Mouse (Mus musculus) large intestine, adult 2 months (tissue): ENCODE data around the gene Gm49396. TPM values are rescaled to one million over a fixed set of nuclear protein-coding genes. Genes with fewer than 3 reads are reported as not detected.

Experiments used
- DNase-seq: peaks from one replicate; pipeline ENCODE4 v3.0.0-alpha.2; 2012; ENCODE audit warnings: low read depth, low spot score
- WGBS: fragments of 180-500 bp; shearing (Covaris S2); methylation state at CpG from one replicate; pipeline ENCODE4 v1.1.7; 2018; 5-methylcytosine and 5-hydroxymethylcytosine counted together
- polyA plus RNA-seq: library from polyadenylated mRNA; depleted of rRNA; stranded (reverse); fragments of >200 nt; gene quantifications from 2 replicates; pipeline ENCODE4 v1.2.3, GENCODE M21; 2012

Gene Gm49396
- polyA plus RNA-seq, 1 experiment, result 2.1 TPM

DNA sequence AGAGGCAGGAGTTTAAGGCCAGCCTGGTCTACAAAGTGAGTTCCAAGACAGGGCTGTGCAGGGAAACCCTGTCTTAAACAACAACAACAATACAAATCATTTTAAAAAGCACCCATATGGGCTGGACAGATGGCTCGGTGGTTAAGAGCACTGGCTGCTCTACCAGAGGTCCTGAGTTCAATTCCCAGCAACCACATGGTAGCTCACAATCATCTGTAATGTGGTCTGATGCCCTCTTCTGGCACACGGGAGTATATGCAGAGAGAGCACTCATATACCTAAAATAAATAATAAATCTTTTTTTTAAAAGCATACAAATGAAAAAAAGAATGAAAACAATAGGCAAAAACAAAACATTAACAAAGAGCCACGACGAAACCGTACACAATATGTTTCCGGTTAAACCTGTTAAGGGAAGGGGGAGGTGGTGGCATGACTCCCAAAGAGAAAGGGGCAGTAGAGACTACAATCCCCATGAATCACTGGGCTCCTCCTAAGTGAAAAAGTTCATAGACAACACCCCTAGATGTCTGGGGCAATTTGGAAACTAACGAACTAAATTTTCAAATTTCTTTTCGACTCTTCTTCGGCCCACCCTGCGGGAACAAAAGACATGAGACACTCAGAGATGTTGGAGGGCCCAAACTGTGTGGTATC lies 11.6 kb upstream of the Gm49396 start:
- 2% methylated on average over 10 of the region's 10 CpGs for WGBS
- DNase-seq, result no peak

DNA sequence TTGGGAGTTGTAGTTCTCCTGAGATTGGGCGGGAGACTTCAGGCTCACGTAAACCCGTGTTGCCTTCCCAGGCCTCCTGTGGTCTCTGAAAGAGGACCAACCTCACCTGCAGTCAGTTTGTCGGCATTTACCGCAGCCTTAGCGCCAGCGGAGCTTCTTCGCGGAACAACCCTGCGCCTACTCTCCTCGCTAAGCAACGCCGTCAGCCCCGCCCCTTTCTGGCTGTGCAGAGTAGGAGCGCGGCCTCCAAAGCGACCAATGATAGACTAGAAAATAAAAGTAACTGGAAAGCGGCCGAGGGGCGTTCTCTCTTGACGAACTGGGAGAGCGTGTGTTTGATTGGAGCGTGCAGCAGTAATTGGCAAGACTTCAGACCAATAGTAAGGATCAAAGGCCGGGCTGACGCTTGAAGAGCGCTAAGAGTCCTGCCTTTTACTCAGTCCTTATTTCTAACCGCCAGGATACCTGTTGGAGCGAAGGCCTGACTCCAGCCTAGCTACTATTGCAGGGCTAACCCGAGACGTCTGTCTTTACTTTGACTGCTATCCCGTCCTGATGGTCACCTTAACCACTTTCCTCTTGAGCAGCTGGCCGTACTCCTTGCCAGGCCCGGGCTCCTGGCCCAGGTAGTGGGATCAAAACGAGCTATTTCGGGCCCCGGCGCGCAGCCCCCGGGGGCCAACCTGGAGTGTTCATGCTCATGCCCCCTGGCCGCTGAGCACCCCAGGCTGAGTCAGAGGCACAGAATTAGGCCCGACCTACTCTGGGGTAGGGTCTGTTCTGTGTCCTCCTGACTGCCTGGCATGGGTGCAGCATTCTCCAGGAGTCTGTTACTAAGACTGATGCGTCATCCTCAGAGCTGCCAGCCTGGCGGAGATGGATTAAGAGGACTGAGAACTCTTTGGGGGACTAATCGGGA lies 10.8 kb upstream of the Gm49396 start, which contains the start of the genes Hspb6 and Proser3:
Gene Hspb6, plus strand, starts transcription at position 77 of the 919 bp plus-strand sequence.
Gene Proser3, minus strand, starts transcription at position 198 of the 919 bp plus-strand sequence.
- WGBS, result under 1% methylated on average over 44 of the region's 44 CpGs
- DNase-seq, result peak; percentile 98

DNA sequence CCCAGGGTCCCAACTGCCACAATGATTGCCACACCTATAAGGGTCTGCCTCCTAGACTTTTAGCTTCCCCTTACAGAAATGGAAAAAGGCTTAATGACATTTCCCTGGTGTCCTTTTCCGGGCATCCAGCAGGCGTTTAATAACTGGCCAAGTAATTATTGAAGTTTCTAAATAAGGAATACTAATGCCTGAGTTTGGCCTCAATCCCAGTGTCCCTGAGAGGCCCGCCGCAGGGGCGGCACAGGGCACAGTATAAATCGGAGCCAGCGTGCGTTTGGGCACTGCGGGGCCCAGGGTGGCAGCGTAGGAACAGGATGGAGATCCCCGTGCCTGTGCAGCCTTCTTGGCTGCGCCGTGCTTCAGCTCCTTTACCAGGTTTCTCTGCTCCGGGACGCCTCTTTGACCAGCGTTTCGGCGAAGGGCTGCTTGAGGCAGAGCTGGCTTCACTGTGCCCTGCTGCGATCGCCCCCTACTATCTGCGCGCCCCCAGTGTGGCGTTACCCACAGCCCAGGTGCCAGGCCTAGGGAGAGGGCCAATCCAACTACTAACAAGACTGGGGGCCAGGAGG lies 10.0 kb upstream of the Gm49396 start:
- 2% methylated on average over 23 of the region's 23 CpGs for WGBS
- DNase-seq, result no peak

DNA sequence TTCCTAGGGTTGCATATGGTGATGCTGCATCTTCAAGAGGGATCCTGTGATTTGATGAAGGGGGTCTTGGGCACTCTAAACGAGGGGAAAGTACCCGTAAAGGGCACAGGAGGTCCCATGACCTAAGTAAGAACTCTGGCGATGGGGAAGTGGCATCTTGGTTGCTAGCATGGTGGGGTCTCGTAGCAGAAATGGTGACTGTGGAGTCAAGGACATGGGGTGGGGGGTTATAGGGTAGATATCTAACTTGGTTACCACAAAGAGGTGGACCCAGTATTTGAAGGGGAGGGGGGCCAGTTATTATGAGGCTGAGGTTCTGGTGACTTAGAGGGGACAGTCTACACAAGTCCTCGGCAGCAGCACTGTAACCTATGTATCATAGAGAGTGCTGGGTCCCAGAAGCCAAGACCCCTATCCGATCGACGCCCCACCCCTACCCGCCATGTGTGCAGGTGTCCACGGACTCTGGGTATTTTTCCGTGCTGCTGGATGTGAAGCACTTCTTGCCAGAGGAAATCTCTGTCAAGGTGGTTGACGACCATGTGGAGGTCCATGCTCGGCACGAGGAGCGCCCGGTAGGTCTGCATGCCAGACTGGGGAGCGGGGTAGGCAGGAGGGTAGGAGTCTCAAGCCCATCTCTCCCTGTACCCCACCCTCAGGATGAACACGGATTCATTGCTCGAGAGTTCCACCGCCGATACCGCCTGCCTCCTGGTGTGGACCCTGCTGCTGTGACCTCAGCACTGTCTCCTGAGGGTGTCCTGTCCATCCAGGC lies 9.1 kb upstream of the Gm49396 start:
- WGBS, result 81% methylated on average over 22 of the region's 22 CpGs
- no peak for DNase-seq

DNA sequence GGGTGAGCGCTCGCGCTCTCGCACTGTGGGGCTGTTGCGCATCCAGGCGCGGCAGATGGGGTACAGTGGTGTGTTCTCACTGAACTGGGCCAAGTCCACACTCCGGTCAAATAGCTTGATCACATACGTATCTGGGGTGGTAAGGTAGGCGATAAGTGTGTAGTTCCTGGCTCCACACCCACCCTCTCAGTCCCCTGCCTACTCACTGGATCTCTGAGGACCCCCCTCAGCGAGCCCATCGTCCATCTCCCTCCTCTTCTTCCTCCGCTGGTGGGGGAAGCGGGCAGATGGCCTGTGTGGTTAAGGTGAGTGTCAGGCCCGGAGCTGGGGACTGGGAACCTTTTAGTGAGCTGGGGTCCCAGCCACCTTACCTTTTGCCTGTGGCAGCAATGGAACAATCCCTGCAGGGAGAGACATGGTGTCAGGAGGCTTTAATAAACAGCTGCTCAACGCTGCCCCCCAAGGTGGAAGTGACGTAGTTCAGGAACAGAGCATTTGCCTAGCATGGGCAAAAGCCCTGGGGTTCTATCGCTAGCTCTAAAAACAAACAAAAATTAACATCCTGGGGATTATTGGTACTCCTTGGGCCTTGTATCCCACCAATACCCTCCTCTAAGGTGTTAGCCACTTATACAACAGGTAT lies 6.1 kb upstream of the Gm49396 start:
- 92% methylated on average over 18 of the region's 18 CpGs for WGBS
- no peak for DNase-seq

DNA sequence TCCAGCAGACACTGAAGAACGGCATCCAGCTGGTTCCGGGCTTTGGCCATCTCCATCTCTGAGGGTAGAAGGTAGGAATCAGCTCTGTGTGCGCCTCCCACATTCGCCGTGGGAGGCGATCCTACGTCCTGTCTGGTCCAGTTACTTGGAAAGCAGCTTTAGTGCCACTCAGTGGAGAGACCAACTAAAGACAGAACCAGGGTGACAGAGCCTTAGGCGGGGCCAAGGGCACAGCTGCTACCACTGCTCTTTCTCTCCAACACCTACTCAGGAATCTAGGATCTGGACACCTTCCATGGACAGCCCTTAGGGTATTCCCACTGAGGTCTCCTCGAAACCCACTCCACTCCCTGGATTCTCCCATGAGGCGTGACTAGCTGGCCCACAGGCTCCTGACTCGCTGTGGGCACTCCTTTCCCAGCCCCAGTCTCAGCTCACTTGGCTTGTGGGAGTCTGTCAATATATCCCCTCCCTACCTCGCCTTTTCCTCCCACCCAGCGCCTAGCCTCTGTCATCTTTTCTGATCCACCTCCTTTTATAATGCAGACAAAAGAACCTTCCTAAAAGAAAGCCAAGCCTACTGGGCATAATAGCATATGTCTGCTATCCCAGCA lies 5.1 kb upstream of the Gm49396 start:
- DNase-seq, result no peak
- 73% methylated on average over 13 of the region's 13 CpGs for WGBS

DNA sequence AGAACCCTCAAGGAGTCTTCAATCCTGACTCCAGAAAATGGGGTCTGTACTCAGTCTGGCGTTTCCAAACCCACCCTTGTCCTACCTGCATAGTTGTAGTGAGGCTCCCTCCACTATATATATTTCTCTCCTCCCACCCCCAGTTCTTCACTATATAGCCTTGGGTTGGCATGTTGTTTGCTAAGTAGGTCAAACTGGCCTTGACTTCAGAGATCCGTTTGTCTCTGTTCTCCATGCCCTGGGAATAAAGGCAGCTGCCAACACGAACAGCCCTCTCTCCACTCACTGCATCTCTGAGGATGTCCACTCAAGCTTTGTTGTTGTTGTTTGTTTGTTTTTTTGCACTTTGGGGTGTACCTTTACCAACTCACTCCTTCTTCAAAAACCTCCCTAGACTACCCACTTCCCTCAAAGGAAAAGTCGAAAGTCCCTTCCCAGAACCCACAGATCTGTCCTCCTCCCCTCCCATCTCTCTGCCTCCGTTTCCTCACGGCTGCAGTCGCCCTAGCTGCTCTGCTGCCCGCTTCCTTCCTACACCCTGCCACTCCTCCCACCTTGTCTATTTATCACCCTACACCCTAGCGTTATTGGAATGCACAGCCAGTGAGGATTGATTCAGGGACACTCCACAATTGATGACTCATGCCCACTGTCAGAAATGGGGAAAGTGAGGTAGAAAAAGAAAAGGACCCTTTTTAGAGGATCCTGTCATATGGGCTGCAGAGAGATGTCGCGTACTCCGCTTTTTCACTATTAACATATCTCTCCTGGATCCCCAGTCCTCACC lies 4.3 kb upstream of the Gm49396 start:
- 6% methylated on average over 12 of the region's 12 CpGs for WGBS

DNA sequence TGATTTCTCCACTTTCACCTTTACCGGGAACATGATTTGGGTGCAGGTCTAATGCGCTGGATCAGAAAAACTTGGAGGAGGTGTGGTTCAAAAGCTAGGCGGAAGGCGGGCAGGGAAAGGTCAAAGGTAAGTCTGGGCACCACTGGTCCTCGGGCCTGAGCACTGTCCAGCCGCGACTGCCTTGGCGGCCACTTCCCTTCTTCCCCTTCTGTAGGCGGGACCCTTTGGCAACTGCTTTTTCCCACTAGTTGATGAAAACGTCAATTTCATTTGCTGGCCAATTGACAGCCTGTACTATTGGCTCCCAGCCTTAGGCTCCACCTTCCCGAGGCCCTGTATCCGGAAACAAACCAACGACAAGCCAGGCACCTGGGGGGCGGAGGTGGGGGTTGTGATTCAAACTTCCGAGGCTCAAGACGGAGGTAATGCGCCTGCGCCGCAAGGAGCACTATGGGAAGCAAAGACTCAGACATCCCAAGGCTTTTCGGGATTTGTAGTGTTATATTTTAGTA lies 3.6 kb upstream of the Gm49396 start, which contains the start of gene Lin37:
Gene Lin37, minus strand, starts transcription at position 396 of the 512 bp plus-strand sequence.
- whole genome bisulfite sequencing, result under 1% methylated on average over 20 of the region's 20 CpGs
- peak; percentile 97 for DNase-seq

More for the DNA sequence above, 4.3 kb upstream of the Gm49396 start:
- DNase-seq, result no peak

DNA sequence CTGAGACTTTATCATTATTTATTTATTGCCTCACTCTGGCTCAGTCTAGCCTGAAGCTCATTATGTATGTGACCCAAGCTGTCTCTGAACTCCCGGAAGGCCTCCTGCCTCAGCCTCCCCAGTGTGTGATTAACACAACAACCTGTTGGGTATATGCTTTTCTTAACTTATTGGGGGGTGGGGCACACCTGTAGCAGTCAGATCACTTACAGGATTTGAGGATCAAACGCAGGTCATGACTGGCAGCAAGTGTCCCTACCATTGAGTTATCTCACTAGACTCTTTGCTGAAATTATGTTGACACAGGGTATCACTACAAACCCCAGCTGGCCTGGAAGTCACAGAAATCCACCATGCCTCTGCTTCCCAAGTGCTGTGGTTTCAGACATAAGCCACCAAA lies 2.8 kb upstream of the Gm49396 start:
- WGBS, result 60% methylated on average over 2 of the region's 2 CpGs
- no peak for DNase-seq

DNA sequence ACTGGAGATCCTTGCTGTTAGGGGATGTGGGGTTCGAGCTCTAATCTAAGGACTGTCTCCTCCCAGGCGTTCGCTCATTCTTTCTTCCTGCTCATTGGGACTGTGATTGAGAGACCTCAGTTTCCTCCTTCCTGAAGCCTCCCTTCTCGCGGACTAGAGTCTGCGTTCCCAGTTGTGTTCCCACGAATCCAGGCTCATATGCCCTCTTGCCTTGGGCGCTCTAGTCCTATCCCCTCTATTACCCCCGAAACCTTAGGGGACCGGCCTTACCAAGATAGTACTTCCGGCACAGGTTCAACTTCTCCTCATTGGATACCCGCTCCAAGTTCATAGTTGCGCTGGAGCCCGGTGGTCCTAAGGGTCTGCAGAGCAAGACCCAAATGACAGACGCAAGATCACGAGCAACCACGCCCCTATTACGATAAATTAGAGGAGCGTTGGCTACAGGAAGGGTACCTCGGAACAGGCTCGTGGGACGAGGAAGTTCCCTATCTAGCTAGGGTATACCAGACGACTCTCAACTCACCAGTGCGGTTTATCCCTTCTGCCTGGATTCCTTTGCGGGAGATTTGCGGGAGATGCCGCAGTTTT lies 523 bp upstream of the Gm49396 start:
- no peak for DNase-seq
- WGBS, result under 1% methylated on average over 27 of the region's 27 CpGs

DNA sequence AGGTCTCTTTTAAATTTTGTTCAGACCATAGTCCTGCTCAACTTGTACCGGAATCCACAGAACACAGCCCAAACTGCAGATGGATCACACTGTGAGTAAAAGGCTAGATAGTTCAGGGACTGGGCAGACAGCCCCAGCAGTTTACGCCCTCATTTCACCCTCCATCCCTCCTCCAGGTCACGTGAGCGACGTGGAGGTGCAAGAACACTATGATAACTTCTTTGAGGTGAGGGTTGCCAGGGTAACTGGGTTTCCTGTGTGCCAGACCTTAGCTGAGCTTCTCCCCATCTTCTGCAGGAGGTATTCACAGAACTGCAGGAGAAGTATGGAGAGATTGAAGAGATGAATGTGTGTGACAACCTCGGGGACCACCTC lies 749 bp downstream of the Gm49396 start:
- DNase-seq, result no peak
- 17% methylated on average over 6 of the region's 6 CpGs for WGBS

DNA sequence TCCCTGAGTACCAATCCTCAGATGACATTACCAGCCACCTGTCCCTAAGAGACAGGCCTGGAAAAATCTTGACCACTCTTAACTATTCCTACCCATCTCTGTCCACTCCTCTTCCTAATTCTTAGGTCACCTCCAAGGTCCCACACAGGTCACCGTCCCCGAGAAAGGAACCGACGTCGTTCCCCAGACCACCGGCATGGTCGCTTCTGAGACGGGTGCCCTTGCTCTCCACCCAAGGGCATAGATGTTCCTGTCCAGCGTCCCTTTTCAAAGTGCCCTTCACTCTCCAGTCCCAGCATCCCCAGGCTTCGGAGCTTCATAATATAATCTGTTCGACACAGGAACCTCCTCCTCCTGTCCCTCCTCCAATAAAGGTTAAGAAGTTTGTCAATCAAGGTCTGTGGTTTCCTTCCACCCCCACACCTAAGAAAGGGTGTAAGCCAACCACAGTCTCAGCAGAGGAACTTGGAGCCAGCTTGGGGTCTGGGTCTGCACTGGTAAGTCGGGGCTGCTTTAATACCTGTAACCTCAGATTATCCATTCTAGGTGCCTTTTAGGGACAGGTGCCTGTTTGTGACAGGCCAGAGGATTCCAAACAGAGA lies 1.9 kb downstream of the Gm49396 start, which contains the start of gene Igflr1:
Gene Igflr1, plus strand, starts transcription at position 458 of the 602 bp plus-strand sequence.
- 95% methylated on average over 12 of the region's 12 CpGs for WGBS
- no peak for DNase-seq

DNA sequence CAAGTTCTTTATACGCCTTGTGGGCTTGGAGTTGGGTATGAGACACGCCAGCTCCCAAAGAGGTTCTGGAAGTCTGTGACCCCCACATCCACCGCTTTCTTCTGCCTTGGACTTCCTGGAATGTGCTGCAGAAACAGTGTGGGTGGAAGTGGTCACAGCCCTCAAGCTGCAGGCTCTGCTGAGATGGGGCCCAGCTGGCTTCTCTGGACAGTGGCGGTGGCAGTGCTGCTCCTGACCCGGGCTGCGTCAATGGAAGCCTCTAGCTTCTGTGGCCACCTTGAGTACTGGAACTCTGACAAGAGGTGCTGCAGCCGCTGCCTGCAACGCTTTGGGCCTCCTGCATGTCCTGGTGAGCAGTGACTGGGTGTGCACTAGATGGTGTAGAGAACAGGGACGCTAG lies 2.9 kb downstream of the Gm49396 start:
- no peak for DNase-seq
- 79% methylated on average over 9 of the region's 9 CpGs for whole genome bisulfite sequencing

DNA sequence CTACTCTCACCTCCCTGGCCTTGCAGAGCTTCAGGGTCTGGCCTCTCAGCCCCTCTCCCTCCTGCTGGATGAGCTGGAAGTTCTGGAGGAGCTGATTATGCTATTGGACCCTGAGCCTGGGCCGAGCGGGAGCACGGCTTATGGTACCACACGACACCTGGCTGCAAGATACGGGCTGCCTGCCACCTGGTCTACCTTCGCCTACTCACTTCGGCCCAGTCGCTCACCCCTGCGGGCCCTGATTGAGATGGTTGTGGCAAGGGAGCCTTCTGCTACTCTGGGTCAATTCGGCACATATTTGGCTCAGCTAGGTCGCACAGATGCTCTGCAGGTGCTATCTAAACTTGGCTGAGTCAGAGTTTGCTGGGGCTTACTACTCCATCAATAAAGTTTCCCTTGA lies 4.4 kb downstream of the Gm49396 start:
- DNase-seq, result no peak
- WGBS, result 86% methylated on average over 11 of the region's 11 CpGs

DNA sequence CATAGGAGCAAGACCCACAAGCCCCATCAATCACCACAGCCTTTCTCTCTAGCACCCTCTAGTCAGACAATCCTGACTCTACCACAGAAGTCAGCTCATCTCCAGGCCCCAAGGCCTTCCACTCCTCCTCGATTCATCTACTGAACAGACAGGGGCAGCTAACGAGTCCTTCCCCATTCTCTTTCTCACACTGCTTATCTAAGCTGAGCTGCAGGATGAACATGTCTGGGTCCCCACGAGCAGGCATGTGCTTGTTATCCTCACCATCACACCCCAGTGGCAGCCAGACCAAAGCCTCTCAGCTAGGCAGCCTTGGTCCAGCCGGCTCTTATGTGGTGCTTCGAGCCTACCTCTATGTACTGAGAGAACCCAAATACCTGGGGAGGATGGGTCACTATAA lies 9.2 kb downstream of the Gm49396 start:
- DNase-seq, result no peak
- 76% methylated on average over 5 of the region's 5 CpGs for WGBS

DNA sequence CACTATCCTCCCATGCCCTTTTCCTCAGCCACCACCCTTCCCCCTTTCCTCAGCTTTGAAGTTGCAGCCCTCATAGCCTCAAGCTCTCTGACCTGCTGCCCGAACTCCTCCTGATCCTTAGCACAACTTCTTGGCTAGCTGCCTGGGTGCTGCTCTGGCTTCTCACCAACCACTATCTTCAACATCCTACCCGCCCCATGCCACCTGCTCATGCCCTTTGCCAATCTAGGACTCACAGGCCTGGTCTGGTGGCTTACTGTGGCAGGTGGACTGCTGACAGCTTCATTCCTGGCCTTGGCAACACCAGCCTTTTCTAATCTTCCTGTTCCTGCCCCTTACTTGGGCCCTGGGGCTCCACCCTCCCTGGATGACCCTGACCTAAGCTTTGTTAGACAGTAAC lies 9.8 kb downstream of the Gm49396 start:
- WGBS, result 28% methylated on average over 2 of the region's 2 CpGs

DNA sequence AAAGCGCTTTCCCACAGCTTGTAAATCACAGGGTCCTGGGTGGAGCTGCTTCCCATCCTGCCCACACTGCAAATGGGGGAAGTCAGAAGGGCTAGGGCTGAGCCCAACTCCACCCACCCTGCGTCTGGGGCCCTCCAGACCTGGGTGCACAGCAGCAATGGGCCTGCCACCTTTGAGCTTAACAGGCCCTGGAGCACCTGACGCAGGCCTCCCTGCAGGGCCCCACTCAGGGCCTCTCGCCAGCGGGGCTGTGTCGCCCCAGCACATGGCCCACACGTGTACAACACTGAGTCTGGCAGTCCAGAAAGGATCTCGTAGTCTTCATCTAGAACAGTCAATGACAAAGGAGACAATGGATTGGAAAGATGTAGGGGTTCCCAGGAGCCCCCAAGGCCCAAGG lies 16.8 kb downstream of the Gm49396 start:
- DNase-seq, result no peak
- WGBS, result 88% methylated on average over 8 of the region's 8 CpGs

More for the DNA sequence above, 9.8 kb downstream of the Gm49396 start:
- DNase-seq, result no peak
